Mouse (Mus musculus): ENCODE measurements around the gene Adamts18.

Gene Adamts18

DNA sequence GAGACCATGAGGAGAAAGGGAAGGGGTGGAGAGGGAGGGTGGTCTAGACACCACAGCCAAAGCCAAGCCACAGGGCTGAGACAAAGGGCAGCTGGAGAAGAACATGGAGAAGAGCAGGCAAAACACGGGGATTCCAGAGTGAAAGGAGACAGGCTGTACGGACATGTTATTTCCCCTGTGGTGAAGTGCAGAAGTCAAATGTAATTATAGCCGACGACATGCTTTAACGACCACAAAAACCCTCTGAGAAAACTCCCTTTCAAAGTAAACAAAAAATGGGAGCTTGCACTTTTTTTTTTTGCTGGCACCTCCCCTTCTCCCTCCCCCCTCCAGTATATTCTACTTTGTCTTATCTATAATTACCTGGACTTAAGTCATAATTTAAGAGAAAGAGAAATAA lies 92.7 kb downstream of the Adamts18 start:
- no peak for DNase-seq (ENCODE audit: low read depth, low spot score)

DNA sequence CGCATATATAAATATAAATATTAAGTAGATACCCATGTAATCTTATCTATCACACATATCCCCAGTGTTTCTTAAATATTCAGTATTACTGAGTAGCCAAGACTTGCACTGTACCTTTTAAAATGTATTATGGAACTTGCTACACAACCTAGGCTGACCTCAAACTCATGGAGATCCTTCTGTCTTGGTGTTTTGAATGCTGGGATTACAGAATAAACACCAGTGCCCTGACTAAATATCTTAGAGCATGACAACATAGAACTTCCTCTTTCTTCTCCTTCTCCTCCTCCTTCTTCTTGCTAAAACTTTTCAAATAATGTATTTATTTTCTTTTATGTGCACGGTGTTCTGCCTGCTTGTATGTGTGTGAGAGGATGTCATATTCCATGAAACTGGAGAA lies 95.4 kb downstream of the Adamts18 start:
- DNase-seq (ENCODE audit: low read depth, low spot score) = no peak

DNA sequence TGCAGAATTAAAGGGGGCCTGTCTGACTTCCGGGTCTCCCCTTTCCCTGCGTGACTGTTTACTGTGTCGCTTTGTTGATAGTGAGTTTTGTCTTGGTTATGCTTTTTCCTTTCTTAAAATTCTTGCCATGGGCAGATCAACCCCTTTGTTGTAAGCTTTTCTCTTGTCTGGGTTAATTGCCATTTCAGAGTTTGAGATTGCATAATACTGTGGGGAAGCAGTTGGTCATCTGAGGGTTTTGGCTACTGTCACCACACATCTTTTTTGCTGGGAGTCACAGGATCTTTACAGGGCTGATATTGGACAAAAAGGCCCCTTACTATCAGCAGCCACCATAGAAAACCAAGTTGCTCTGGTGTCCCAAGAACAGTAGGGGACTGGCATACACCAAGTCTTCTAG lies 96.2 kb downstream of the Adamts18 start:
- DNase-seq (ENCODE audit: low read depth, low spot score) = no peak

DNA sequence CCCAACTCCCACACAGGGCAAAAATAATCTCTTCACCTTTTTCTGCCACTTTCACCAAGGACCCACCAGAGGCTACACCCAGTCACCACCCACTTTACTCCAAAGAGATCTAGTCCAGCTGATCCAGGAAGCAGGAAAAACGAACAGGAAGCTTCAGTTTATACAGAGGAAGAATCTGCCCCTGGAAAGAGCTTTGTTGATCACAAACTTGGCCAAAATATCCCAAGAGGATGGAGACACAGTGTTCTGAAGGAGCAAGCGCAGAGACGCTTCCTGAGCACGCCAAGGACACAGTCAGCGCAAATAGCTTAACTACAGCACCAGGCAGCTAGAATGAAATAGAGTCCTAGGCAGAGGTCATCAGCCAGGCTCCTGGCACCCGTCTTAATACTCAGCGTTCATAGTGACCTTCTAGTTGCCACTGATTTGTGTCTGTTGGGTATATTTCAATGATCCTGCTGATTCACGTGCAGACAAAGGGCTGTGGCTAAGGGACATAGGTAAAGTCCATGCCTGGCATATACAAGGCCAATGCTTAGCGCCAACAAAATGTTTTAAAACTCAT lies 113.0 kb downstream of the Adamts18 start:
- DNase-seq (ENCODE audit: low read depth, low spot score) = no peak

DNA sequence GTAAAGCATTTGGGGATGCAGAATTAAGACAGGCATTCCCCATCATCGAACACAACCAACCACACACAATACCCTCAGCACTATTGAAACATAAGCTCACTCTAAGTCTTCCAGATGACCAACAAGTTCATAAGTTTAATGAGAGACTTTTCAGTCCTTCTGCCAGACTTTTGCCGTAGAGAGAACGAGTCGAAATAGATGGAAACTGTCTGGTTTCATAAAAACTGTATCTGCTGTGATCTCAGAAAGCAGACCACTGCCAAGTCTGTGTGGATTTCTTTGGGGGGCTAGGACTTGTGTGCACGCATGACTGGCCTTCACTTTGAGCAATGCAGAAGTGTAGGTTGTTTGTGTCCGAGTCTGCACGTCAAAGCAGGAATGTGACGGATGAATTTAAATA lies 123.2 kb downstream of the Adamts18 start:
- DNase-seq (ENCODE audit: low read depth, low spot score) = no peak

DNA sequence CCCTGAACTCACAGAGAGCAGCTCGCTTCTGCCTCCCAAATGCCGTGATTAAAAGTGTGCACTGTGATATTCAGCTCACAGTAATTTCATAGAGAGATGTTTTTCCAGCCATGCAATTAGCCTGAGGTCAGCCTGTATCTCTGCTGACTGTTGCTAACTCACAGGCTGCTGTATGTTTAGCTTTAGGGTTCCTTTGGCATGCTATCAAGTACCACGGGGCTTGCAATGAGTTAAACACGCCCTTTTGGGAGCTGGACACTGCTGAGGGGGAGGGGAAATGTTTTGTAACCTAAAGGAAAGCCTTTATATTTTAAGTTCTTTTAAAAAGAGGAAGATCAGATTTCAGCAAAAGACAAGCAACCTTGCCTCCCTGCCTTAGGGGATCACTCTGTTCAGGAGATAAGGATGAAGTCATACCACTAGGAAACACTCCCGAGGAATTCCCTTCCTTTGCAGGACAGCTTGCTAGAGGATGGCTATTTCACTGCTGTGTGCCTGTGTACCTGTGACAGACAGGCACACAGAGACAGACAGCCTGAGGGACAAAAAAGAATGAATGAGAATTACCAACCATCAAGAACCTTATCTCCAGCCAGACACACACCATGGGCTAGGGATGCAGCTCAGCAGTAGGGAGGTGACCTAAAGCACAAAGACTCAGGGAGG lies 124.5 kb downstream of the Adamts18 start:
- no peak for DNase-seq (ENCODE audit: low read depth, low spot score)

DNA sequence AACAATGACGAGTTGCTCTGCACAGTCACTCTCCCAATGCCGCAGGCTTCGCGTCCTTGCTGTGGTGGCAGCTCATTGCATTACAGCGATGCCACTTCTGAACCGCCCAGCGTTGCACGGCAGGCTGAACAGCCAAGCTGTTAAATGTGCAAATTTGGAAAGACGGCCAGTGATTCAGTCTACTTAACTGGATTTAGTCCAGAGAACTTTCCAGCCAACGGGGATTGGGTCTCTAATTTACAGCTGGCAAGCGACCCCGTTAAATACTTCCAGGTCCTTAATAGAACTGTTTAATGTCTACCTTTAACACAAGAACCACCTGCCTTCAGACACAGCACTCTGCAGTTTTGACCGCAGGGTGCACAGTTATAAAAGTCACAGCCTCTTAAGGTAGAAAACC lies 127.1 kb downstream of the Adamts18 start:
- DNase-seq (ENCODE audit: low read depth, low spot score) = no peak

DNA sequence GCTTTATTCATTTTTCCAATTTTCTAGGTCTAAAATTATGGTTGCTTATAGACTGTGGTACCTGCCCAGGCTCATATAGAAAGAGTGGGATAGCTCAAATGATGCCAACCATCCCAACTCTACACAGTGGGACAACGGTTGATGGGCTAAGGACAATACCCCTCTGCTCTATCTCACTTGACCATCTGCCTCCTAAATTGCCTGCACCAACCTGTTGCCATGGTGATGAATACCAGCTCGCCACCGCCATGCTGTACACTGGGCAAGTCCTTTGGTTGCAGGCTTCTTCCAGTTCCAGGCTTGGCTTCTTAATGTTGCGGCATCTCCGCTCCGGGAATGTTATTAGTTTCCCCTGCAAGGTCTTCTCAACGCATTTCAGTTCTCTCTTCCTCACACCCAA lies 143.6 kb downstream of the Adamts18 start:
- DNase-seq (ENCODE audit: low read depth, low spot score) = no peak

DNA sequence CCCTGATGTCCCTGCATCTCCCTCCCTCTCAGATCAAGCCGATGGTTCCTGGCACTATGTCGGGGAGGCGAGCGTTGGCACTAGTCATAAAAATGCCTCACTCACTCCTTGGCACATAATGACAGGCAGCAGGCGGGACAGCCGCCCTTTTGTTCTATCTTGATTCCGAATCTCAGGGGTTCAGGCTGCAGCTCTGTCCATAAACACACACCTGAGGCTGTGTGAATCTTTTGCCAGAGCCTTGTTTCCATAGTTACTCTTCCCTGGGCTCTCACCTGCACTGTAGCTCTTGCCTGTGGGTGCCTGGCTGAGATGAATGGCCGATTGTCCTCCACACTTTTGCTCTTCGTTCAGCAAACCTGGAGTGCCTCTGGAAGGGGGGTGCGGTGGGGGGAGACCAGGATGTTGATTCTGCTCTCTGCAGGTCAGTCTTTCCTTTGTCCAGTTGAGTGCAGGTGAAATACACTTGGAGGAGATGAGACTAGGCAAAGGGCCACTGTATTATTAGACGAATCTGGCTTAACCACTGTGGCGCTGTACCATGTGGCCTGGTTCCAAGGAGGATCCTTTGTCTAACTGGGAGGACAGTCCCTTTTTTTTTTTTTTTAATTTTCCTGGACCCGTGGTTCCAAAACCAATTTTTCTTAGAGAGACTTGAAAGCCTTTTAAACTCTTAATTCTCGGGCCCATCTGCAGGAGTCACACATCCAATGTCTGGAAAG lies 156.8 kb downstream of the Adamts18 start:
- DNase-seq (ENCODE audit: low read depth, low spot score) = no peak

DNA sequence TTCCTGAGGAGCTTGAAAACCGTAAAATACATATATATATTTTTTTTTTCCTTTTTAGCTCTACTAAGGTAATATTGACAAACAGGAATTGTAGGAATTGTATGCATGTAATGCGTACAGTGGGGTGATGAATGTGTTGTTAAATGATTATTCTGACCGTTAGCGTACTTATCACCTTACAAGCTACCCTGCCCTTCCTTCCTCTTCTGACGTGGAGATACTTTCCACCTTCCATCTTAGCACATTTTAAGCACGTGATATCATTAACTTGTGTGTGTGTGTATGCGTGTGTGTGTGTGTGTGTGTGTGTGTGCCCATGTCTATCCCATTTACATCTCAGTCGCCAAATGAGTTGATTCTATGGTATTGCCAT lies 160.0 kb downstream of the Adamts18 start:
- DNase-seq (ENCODE audit: low read depth, low spot score) = no peak

DNA sequence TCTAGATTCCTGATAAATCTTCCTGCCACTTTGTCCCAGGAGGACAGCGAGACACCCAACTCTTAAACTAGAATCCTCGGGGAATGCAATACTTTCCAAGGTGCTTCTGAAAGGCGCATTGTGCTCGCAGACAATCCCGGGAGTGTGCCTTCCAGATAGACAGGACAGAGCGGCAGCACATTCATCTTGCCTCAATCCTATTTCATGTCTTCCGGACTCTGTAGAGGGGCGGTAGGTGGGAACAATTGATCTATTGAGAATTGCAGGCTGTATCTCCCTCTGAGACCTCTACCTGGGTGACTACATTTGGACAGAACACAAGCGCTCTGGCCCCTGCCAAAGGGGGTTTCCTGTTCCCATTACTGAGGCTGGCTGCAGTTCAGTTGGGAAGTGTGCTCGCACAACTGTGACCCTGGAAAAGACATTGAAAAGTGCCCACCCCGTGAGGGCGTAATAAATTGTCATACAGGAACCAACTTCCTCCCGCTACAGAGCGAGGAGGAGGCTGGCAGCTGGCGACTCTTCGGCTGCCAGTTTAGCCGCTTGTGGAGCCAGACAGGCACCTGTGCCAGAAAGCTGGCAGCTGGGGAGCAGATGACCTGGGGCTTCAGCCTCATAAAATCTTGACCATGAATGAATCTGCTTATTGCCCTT lies 160.5 kb downstream of the Adamts18 start:
- no peak for DNase-seq (ENCODE audit: low read depth, low spot score)

DNA sequence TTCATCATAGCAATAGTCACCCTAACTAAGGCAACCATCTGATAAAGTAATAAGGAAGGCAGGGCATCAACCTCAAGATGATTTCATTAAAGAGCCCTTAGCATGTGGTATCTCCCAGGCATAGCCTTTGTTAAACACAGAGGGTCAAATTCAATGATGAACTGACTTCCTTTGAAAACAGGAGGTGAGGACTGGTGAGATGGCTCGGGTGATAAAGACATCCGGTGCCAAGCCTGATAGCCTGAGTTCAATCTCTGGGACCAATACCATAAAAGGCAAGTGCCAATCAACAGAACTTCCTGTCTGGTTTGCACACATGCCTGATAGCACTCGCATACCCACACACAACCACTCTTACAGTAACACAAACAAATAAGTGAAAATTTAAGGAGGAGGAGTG lies 169.2 kb downstream of the Adamts18 start:
- DNase-seq (ENCODE audit: low read depth, low spot score) = no peak

DNA sequence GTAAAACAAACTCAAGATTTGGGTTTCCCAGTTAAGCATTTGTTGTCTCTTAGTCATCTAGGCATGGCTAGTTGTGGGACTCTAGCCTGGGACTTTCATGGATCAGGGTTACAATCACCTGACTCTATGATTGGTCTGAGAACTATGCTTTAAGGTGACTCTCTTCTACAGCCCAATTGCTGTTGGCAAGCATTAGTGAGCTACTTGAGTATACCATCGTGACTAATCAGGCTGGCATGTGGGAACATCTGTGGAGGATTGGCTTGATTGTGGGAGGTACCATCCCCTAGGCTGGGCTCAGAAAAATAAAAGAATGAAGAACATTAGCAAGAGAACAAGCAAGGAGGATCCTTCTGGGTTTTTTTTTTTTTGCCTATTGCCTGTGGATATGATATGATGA lies 171.7 kb downstream of the Adamts18 start:
- no peak for DNase-seq (ENCODE audit: low read depth, low spot score)

DNA sequence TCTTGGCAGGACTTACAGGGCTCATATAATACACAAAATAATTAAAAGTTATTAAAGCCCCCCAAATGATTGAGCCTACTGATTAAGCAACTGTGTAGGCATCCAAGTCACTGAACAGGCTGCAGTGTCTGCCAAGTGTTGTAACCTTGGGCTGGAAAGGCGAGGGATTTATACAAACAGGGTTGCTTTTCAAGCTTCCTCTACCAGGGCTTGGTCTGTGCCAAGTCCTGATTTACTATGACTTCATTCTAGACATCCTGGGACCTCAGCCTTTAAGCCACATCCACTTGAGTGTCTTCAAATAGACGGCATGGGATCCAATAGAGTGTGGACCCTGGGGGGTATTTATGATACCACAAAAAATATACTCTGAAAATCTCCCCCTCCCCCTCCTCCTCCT lies 173.3 kb downstream of the Adamts18 start:
- no peak for DNase-seq (ENCODE audit: low read depth, low spot score)

DNA sequence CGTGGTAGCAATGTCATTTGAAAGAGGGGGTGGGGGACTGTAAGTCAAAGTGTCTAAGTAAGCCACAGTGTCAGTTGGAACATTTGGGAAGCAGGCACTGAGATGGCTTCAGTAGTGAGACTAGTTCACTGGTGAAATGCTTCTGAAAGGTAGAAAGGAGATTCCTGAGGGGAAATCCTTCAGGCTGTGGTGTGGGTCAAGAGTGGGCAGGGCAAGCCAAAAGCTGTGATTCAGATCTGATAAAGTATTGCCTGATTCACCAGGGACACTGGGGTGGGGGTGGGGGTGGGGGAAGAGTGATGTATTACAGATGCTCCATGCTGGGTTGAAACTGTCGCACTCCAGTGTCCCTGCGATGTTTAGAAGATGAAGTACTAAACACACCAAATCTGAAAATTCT lies 173.9 kb downstream of the Adamts18 start:
- no peak for DNase-seq (ENCODE audit: low read depth, low spot score)

DNA sequence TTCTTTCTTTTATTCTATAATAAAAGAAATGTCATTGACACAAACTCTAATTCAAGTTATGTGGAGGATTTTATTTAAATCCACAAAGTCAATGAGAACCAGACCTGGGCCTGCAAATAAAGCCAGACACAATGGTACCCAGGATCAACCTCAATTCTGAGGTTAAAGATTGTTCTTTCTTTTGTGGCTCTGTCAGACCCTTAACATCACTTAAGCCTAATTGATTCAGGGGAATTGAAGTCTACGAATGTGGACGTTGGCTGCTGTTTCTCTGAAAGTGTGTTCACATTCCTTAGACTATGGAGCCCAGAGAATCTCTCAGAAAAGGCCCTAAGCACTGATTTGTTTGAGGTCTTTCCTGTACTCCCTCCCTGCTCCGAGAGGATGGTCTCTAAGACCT lies 175.2 kb downstream of the Adamts18 start:
- DNase-seq (ENCODE audit: low read depth, low spot score) = no peak

DNA sequence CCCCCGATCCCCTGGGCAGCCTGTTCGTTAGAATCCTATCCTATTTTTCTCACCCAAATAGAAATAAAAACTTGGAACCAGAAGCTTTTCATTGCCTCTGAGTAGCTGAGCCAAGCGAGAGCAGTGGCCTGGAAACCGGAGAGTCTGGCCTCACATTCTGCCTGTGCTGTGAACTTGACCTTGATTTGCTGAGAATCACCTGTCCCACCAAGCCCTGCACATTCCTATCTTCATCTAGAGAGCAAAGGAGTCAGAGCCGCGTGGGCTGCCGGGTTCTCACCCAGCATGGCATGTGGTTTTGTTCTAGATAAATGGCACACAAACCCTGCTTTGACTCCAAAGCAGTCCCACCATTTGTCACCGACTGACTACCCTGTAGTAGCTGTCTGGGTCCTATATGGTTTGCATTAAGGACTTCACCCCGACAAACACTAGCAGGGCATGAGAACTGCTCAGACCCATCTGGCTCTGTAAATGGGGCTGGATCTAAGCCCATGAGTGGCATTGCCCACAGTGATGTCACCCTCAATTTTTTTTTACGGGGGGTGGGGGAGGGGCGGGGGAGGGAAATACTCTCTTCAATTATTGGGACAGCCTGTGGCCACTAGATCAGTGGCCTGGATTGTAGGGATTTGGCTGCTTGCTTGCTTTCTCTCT lies 175.8 kb downstream of the Adamts18 start:
- no peak for DNase-seq (ENCODE audit: low read depth, low spot score)

DNA sequence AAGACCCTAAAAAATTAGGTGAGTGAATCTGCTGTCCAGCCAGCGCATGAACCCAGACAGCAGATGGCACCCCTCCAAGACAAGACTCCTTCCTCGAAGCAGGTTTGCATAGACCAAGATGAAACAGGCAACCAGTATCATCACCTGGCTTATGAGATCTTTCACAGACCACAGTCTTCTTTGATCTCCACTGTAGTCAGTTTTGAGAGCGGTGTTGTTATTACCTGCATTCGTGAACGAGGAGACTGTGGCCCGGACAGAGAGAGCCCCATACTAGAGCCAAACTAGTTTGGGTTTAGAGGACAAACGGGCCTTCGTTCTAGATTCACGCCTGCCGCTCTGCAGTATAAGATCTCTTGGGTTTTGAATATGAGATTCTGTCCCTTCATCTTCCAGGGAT lies 178.6 kb downstream of the Adamts18 start:
- DNase-seq (ENCODE audit: low read depth, low spot score) = no peak

DNA sequence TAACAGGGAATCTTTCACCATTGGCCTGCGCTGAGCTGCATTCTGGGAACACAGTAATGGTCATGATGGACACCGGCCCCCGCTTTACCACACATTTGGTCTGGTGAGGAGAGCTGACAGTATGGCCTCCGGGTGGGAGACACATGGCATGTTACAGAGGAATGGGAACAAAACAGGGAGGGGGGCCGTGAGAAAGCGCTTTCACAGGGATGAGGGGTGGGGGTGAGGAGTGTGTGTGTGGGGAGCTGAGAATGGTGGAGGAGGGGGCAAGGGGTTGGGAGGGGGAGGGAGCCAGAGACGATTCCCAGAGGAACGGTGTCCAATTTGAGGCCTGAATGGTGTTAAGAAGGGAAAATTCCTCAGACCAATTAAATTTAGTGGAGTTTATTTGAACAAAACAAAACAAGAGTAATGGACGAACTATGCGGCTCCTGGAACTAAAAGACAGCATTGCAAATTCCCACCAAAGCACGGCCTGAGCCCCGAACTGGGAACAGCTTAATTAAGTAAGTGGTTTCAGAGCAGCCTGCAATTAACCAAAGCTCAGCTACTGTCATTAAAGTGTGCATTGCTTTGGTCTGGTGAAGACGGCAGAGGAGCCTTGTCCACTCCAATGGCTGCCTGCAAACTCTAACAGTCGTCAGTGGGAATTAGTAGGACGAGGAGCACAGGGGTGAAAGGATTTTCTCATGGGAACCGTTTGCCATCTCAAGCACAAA lies 181.7 kb downstream of the Adamts18 start:
- DNase-seq (ENCODE audit: low read depth, low spot score) = no peak

DNA sequence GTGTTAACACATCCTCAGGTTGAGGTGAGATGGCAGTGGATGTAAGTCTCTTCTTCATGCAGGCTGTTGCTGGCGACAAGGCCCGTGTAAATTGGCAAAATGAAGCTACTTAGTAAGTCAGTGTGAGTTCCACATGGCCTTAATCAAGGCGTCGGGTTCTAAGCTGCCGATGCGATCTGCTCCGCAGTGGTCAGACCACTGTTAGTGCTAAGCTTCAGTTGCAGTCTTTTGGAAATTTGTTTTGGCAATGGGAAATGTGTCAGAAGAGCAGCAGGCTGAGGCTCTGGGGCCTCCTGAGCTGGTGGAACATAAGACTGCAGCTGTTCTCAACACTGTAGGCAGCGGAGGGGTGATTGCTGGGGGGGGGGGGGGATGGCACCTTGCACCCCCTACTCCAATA lies 182.6 kb downstream of the Adamts18 start:
- no peak for DNase-seq (ENCODE audit: low read depth, low spot score)

DNA sequence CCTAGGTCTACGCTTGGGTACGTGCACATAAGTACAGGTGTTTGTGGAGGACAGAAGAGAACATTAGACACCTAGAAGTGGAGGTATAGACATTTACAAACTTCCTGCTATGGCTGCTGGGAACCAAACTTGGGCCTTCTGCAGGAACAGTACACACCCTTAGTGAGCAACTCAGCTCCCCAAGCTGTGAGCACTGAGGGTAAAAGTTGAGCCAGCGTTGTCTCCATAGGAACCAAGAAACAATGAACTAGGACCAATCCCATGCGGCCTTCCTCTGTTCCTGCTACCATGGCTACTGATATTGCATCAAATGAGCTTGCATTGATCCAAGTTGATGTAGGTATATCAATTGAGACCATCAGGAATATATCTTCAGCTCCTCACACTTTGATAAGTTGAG lies 183.5 kb downstream of the Adamts18 start:
- no peak for DNase-seq (ENCODE audit: low read depth, low spot score)

DNA sequence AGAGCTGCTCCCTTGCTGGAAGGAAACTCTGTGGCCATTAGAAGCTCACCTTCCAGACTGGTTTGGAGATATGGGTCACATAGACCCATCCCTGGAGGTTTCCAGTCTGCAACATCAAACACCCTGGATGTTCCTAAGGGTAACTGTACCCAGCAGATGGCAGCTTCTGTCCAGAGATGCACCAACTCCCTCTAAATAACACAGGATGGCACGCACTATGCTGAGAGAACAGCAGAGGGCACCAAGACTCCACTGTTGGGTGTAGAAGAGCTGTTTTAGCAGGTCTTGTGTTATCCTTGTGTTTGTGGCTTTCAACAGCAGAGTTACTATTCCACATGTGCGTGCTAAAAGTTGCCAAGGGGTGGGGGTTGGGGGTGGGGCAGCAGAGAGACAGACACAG lies 184.0 kb downstream of the Adamts18 start:
- no peak for DNase-seq (ENCODE audit: low read depth, low spot score)
